In the genomic region with DNA sequence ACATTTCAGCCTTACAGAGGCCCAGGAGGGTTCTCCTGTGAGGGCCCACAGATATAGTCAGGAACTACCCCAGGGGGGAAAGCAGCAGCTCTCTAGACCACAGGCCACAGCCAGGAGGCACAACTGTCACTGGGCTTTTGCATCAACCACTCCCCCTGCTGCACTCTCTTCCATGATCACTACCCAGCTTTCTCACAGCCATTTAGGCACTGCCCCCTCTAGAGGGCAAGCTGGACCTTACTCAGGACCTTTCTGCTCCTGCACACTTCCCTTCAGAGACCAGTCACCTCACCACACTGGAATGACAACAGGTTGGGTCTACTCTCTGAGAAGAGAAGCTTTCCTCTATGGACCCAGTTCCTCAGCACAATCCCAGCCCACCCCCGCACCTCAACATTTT, we compare ENCODE assay signal across 7 mouse cellular contexts. TPM values are rescaled to one million over a fixed set of nuclear protein-coding genes. Genes with fewer than 3 reads are reported as not detected.
DNase-seq lines count a peak whose midpoint lies in the region; ATAC-seq and TF ChIP-seq lines count a peak whose summit lies in the region.

No protein-coding gene starts in this region.

- peak overlapping the region; percentile 95; the same call in 1 of the 2 replicates for H3K9ac ChIP-seq in ES-Bruce4 (ENCODE audit: low read depth, poor library complexity, severe bottlenecking)
- no peak overlapping the region for H3K9ac ChIP-seq in forebrain, postnatal 0 days
- H3K9ac ChIP-seq in lung, postnatal 0 days (replicated peaks; ENCODE audit: low read depth) = no peak overlapping the region
- no peak overlapping the region for H3K9ac ChIP-seq in stomach, embryonic 14.5 days (replicated peaks; ENCODE audit: low read depth, low read length)

- H3K36me3 ChIP-seq in ES-Bruce4 (ENCODE audit: control insufficient read depth, insufficient read depth, low read length, poor library complexity, severe bottlenecking) = peaks cover 31% of the 10 kb centered on the region
- peaks cover 46% of the 10 kb centered on the region for H3K36me3 ChIP-seq in forebrain, postnatal 0 days (ENCODE audit: insufficient read depth)
- peaks cover 41% of the 10 kb centered on the region for H3K36me3 ChIP-seq in lung, postnatal 0 days (ENCODE audit: insufficient read depth, low read length)
- H3K36me3 ChIP-seq in stomach, embryonic 14.5 days (ENCODE audit: control insufficient read depth, insufficient read depth, low read length) = peaks cover 46% of the 10 kb centered on the region

- 79% methylated on average over 1 of the region's 1 CpGs for WGBS in bone marrow, adult 2 months
- WGBS in forebrain, postnatal 0 days = 93% methylated on average over 1 of the region's 1 CpGs
- WGBS in lung, postnatal 0 days = 76% methylated on average over 1 of the region's 1 CpGs
- 74% methylated on average over 1 of the region's 1 CpGs for WGBS in stomach, embryonic 14.5 days

- ATAC-seq in forebrain, postnatal 0 days = no peak
- ATAC-seq in lung, postnatal 0 days = peak; percentile 13; the same call in 1 of the 2 replicates
- no peak for ATAC-seq in stomach, embryonic 14.5 days (ENCODE audit: insufficient number of reproducible peaks, insufficient read depth, low FRiP score, low read depth)

- peak overlapping the region; percentile 74 for H3K4me2 ChIP-seq in forebrain, postnatal 0 days (ENCODE audit: low read depth)
- peak overlapping the region; percentile 76 for H3K4me2 ChIP-seq in lung, postnatal 0 days (replicated peaks; ENCODE audit: low read depth, low read length)
- H3K4me2 ChIP-seq in stomach, embryonic 14.5 days (replicated peaks; ENCODE audit: low read depth, low read length) = peak overlapping the region; percentile 86; the same call in 1 of the 2 replicates

- no peaks in the 10 kb centered on the region for H3K27me3 ChIP-seq in ES-Bruce4 (ENCODE audit: control insufficient read depth, insufficient read depth, low read length, poor library complexity, severe bottlenecking)
- H3K27me3 ChIP-seq in forebrain, postnatal 0 days (ENCODE audit: insufficient read depth, low read length) = no peaks in the 10 kb centered on the region
- H3K27me3 ChIP-seq in lung, postnatal 0 days (replicated peaks; ENCODE audit: insufficient read depth, low read length) = no peaks in the 10 kb centered on the region
- no peaks in the 10 kb centered on the region for H3K27me3 ChIP-seq in stomach, embryonic 14.5 days (ENCODE audit: control insufficient read depth, insufficient read depth, low read length)

- no peak for DNase-seq in forebrain, postnatal 0 days
- peak; percentile 50 to 55 for DNase-seq in kidney, adult 8-10 months
- peak; percentile 87 for DNase-seq in lung, postnatal 0 days (ENCODE audit: low spot score)
- no peak for DNase-seq in cerebellum, postnatal 36 days

- no peaks in the 10 kb centered on the region for H3K4me1 ChIP-seq in ES-Bruce4 (ENCODE audit: control insufficient read depth, insufficient read depth, low read length)
- H3K4me1 ChIP-seq in bone marrow, adult 2 months (ENCODE audit: control insufficient read depth, insufficient read depth, low read length) = peaks cover 8% of the 10 kb centered on the region
- no peaks in the 10 kb centered on the region; the same call in 1 of the 2 replicates for H3K4me1 ChIP-seq in forebrain, postnatal 0 days (ENCODE audit: insufficient read depth)
- H3K4me1 ChIP-seq in lung, postnatal 0 days (ENCODE audit: insufficient read depth, low read depth, low read length) = peaks cover 9% of the 10 kb centered on the region; the same call in 1 of the 2 replicates
- peaks cover 16% of the 10 kb centered on the region; the same call in 1 of the 2 replicates for H3K4me1 ChIP-seq in stomach, embryonic 14.5 days (ENCODE audit: control insufficient read depth, insufficient read depth, low read length)

- no peak for TF ChIP-seq EP300 in ES-Bruce4 (IDR thresholded peaks at IDR 0.05; ENCODE audit: insufficient read depth, low read depth, low read length)
- no peak for TF ChIP-seq EP300 in lung, postnatal 0 days (IDR thresholded peaks at IDR 0.05)

- no peak overlapping the region for H3K4me3 ChIP-seq in ES-Bruce4 (ENCODE audit: low read depth, low read length)
- H3K4me3 ChIP-seq in bone marrow, adult 2 months (replicated peaks; ENCODE audit: control insufficient read depth, low read depth, low read length) = peak overlapping the region; percentile 10
- H3K4me3 ChIP-seq in forebrain, postnatal 0 days (ENCODE audit: low read depth, low read length) = 0 out of 2 replicates have a peak overlapping the region, but pooled peaks have one; percentile 80
- H3K4me3 ChIP-seq in lung, postnatal 0 days (ENCODE audit: low read depth, low read length) = peak overlapping the region; percentile 81
- H3K4me3 ChIP-seq in stomach, embryonic 14.5 days (ENCODE audit: low read depth, low read length) = peak overlapping the region; percentile 81

- peaks cover 6% of the 10 kb centered on the region for H3K9me3 ChIP-seq in ES-Bruce4 (replicated peaks; ENCODE audit: control insufficient read depth, insufficient read depth, low read length, poor library complexity, severe bottlenecking)
- H3K9me3 ChIP-seq in forebrain, postnatal 0 days (ENCODE audit: low read length) = no peaks in the 10 kb centered on the region
- H3K9me3 ChIP-seq in lung, postnatal 0 days (ENCODE audit: low read length) = peaks cover 4% of the 10 kb centered on the region; the same call in 1 of the 2 replicates
- H3K9me3 ChIP-seq in stomach, embryonic 14.5 days (ENCODE audit: control insufficient read depth, low read depth, low read length) = peaks cover 5% of the 10 kb centered on the region

- TF ChIP-seq CTCF in ES-Bruce4 (IDR thresholded peaks at IDR 0.05; ENCODE audit: low read depth, low read length) = peak; percentile 27
- TF ChIP-seq CTCF in bone marrow, adult 2 months (IDR thresholded peaks at IDR 0.05; ENCODE audit: control insufficient read depth, insufficient read depth, low read length) = peak; percentile 75
- TF ChIP-seq CTCF in forebrain, postnatal 0 days (IDR thresholded peaks at IDR 0.05; ENCODE audit: low read depth) = peak; percentile 53
- peak; percentile 78 for TF ChIP-seq CTCF in lung, postnatal 0 days (IDR thresholded peaks at IDR 0.05)

- H3K27ac ChIP-seq in ES-Bruce4 (ENCODE audit: insufficient read depth, low read length) = no peak overlapping the region
- H3K27ac ChIP-seq in bone marrow, adult 2 months (ENCODE audit: control insufficient read depth, insufficient read depth, low read depth, low read length, poor library complexity) = peak overlapping the region; percentile 1; the same call in 1 of the 2 replicates
- no peak overlapping the region for H3K27ac ChIP-seq in forebrain, postnatal 0 days (ENCODE audit: low read depth, low read length)
- 0 out of 2 replicates have a peak overlapping the region, but pooled peaks have one; percentile 97 for H3K27ac ChIP-seq in lung, postnatal 0 days (ENCODE audit: low read length)
- no peak overlapping the region for H3K27ac ChIP-seq in stomach, embryonic 14.5 days (ENCODE audit: low read length)

- no peak for TF ChIP-seq POLR2A in ES-Bruce4 (IDR thresholded peaks at IDR 0.05; ENCODE audit: insufficient read depth, low read length)
- TF ChIP-seq POLR2A in bone marrow, adult 2 months (IDR thresholded peaks at IDR 0.05; ENCODE audit: borderline replicate concordance, control insufficient read depth, low read depth, low read length) = no peak

RNA-seq across cellular contexts. Expression of a gene that starts 2.0 kb away (rescaled TPM):
- 9.1 and 10.6 TPM in 2 replicates for polyA plus RNA-seq in ES-Bruce4 (2011; ENCODE audit: insufficient read depth, insufficient read length, low read depth, missing spikeins)
- 17.1 and 35.2 TPM in 2 replicates for polyA plus RNA-seq in bone marrow, adult 2 months (2011; ENCODE audit: insufficient read depth, insufficient read length, low replicate concordance, missing spikeins)
- 20.9 and 26.0 TPM in 2 replicates for total RNA-seq in forebrain, postnatal 0 days (2014; rRNA removed)
- 10.0 and 11.2 TPM in 2 replicates for polyA plus RNA-seq in forebrain, postnatal 0 days (2015; fragmentation: Nextera tagmentation; extraction: Ambion mirVana)
- polyA plus RNA-seq in lung, postnatal 0 days (2015; fragmentation: Nextera tagmentation; extraction: Ambion mirVana) = 5.0 and 5.2 TPM in 2 replicates
- polyA plus RNA-seq in stomach, embryonic 14.5 days (2014; fragmentation: Nextera tagmentation; extraction: Ambion mirVana) = 11.8 and 12.7 TPM in 2 replicates

RNA-seq across cellular contexts. Expression of a gene that starts 30.4 kb away (rescaled TPM):
- polyA plus RNA-seq in ES-Bruce4 (2011; ENCODE audit: insufficient read depth, insufficient read length, low read depth, missing spikeins) = 30.2 and 30.9 TPM in 2 replicates
- polyA plus RNA-seq in bone marrow, adult 2 months (2011; ENCODE audit: insufficient read depth, insufficient read length, low replicate concordance, missing spikeins) = 24.8 and 31.6 TPM in 2 replicates
- 67.3 and 82.2 TPM in 2 replicates for total RNA-seq in forebrain, postnatal 0 days (2014; rRNA removed)
- polyA plus RNA-seq in forebrain, postnatal 0 days (2015; fragmentation: Nextera tagmentation; extraction: Ambion mirVana) = 104 and 115 TPM in 2 replicates
- polyA plus RNA-seq in lung, postnatal 0 days (2015; fragmentation: Nextera tagmentation; extraction: Ambion mirVana) = 60.9 and 71.3 TPM in 2 replicates
- polyA plus RNA-seq in stomach, embryonic 14.5 days (2014; fragmentation: Nextera tagmentation; extraction: Ambion mirVana) = 70.6 and 87.3 TPM in 2 replicates

RNA-seq across cellular contexts. Expression of a gene that starts 31.0 kb away (rescaled TPM):
- 5.8 and 6.2 TPM in 2 replicates for polyA plus RNA-seq in ES-Bruce4 (2011; ENCODE audit: insufficient read depth, insufficient read length, low read depth, missing spikeins)
- 173 and 363 TPM in 2 replicates for polyA plus RNA-seq in bone marrow, adult 2 months (2011; ENCODE audit: insufficient read depth, insufficient read length, low replicate concordance, missing spikeins)
- total RNA-seq in forebrain, postnatal 0 days (2014; rRNA removed) = 5.3 and 14.2 TPM in 2 replicates
- polyA plus RNA-seq in forebrain, postnatal 0 days (2015; fragmentation: Nextera tagmentation; extraction: Ambion mirVana) = 5.3 and 8.3 TPM in 2 replicates
- 4.5 and 5.6 TPM in 2 replicates for polyA plus RNA-seq in lung, postnatal 0 days (2015; fragmentation: Nextera tagmentation; extraction: Ambion mirVana)
- polyA plus RNA-seq in stomach, embryonic 14.5 days (2014; fragmentation: Nextera tagmentation; extraction: Ambion mirVana) = 1.2 and 1.8 TPM in 2 replicates

RNA-seq across cellular contexts. Expression of a gene that starts 51.1 kb away (rescaled TPM):
- 1.6 and 1.9 TPM in 2 replicates for polyA plus RNA-seq in ES-Bruce4 (2011; ENCODE audit: insufficient read depth, insufficient read length, low read depth, missing spikeins)
- 3.6 and 5.1 TPM in 2 replicates for polyA plus RNA-seq in bone marrow, adult 2 months (2011; ENCODE audit: insufficient read depth, insufficient read length, low replicate concordance, missing spikeins)
- 83.2 and 139 TPM in 2 replicates for total RNA-seq in forebrain, postnatal 0 days (2014; rRNA removed)
- polyA plus RNA-seq in forebrain, postnatal 0 days (2015; fragmentation: Nextera tagmentation; extraction: Ambion mirVana) = 24.5 and 41.6 TPM in 2 replicates
- 0.84 and 1.0 TPM in 2 replicates for polyA plus RNA-seq in lung, postnatal 0 days (2015; fragmentation: Nextera tagmentation; extraction: Ambion mirVana)
- polyA plus RNA-seq in stomach, embryonic 14.5 days (2014; fragmentation: Nextera tagmentation; extraction: Ambion mirVana) = 1.4 and 2.1 TPM in 2 replicates

RNA-seq across cellular contexts. Expression of a gene that starts 52.0 kb away (rescaled TPM):
- 52.4 and 55.9 TPM in 2 replicates for polyA plus RNA-seq in ES-Bruce4 (2011; ENCODE audit: insufficient read depth, insufficient read length, low read depth, missing spikeins)
- 2.4 and 6.5 TPM in 2 replicates for polyA plus RNA-seq in bone marrow, adult 2 months (2011; ENCODE audit: insufficient read depth, insufficient read length, low replicate concordance, missing spikeins)
- 28.2 and 43.4 TPM in 2 replicates for total RNA-seq in forebrain, postnatal 0 days (2014; rRNA removed)
- polyA plus RNA-seq in forebrain, postnatal 0 days (2015; fragmentation: Nextera tagmentation; extraction: Ambion mirVana) = 67.9 and 80.7 TPM in 2 replicates
- 286 and 314 TPM in 2 replicates for polyA plus RNA-seq in lung, postnatal 0 days (2015; fragmentation: Nextera tagmentation; extraction: Ambion mirVana)
- 50.6 and 53.2 TPM in 2 replicates for polyA plus RNA-seq in stomach, embryonic 14.5 days (2014; fragmentation: Nextera tagmentation; extraction: Ambion mirVana)

Comparison
In these comparisons a context has a peak if more than half of its experiments do, and no peak if none do; other contexts are left out.
1. H3K27ac ChIP-seq: peak in bone marrow, adult 2 months (single experiment) and lung, postnatal 0 days (single experiment); none in ES-Bruce4 (single experiment), forebrain, postnatal 0 days (single experiment) and stomach, embryonic 14.5 days (single experiment).
2. CTCF ChIP-seq: peak in every context shown above with its lines; median percentile 78 in lung, postnatal 0 days; 75 in bone marrow, adult 2 months; 53 in forebrain, postnatal 0 days; 27 in ES-Bruce4.
3. DNase-seq: peak in kidney, adult 8-10 months (2 of 2) and lung, postnatal 0 days (single experiment); none in forebrain, postnatal 0 days (single experiment) and cerebellum, postnatal 36 days (0 of 2).
4. RNA of a gene that starts 31.0 kb away (polyA plus RNA-seq): 173 to 363 TPM in bone marrow, adult 2 months; 5.3 to 8.3 TPM in forebrain, postnatal 0 days, 5.8 to 6.2 TPM in ES-Bruce4, 4.5 to 5.6 TPM in lung, postnatal 0 days and 1.2 to 1.8 TPM in stomach, embryonic 14.5 days; every median in the first group is over 10 times any median in the second.
5. Peak in every context shown above with its lines, with median percentiles within 50 percentile points of each other: H3K4me2 ChIP-seq.